Mouse (Mus musculus): ENCODE data around the gene Eef1g. TPM values are rescaled to one million over a fixed set of nuclear protein-coding genes. Genes with fewer than 3 reads are reported as not detected.

Gene Eef1g
- total RNA-seq (2021) = 100 to 1,000 TPM; 219 to 232 TPM

- intact Hi-C loops (cut with DNase I) = loop anchor here (2.0 kb wide), 1 partner anchor 14 kb away; the partner anchor contains the start of gene Tut1
Measured at GRCm38 (mm10) chr19:8966590-8967372, at the start of gene Eef1g. Gene Eef1g (plus strand): TSS chr19:8967041.

GRCm38 (mm10) chr19:8919000-8919399 is 47.8 kb upstream of the Eef1g start:
- intact Hi-C loops (cut with DNase I) = loop anchor here (2.0 kb wide), 1 partner anchor 20 kb away; the partner anchor contains the start of gene Ganab
- no peak for DNase-seq (ENCODE audit: low spot score in 2 of 2)

More at GRCm38 (mm10) chr19:8966590-8967372, at the start of gene Eef1g:
- peak; percentile 99 for DNase-seq (ENCODE audit: low spot score in 2 of 2)

DNA sequence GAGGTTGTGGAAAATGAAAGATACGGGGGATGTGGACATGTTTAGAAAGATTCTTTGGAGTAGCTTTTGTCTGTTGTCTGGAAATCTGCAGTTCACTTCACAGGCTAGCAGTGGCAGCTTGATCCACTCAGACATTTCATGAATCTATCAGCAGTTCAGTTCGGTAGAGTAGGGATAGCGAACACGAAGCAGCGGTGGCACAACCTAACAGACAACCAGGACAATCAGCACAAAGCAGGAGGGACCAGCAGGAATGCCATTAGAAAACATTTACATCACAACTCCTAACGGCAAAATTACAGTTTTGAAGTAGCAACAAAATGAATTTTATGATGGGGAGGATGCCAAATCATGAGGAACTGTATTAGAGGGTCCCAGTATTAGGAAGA is 47.2 kb upstream of the Eef1g start:
- no peak for DNase-seq (ENCODE audit: low spot score in 2 of 2)
- intact Hi-C loops (cut with DNase I) = loop anchor here (2.0 kb wide), 1 partner anchor 21 kb away; the partner anchor contains the start of gene Ganab

GRCm38 (mm10) chr19:8920073-8920736 is 46.6 kb upstream of the Eef1g start, which contains the start of gene B3gat3:
Gene B3gat3 (plus strand): TSS chr19:8920374.
- DNase-seq (ENCODE audit: low spot score in 2 of 2) = peak; percentile 96 to 97
- intact Hi-C loops (cut with DNase I) = no loop called here

GRCm38 (mm10) chr19:8920836-8921291 is 46.0 kb upstream of the Eef1g start:
- intact Hi-C loops (cut with DNase I) = no loop called here

DNA sequence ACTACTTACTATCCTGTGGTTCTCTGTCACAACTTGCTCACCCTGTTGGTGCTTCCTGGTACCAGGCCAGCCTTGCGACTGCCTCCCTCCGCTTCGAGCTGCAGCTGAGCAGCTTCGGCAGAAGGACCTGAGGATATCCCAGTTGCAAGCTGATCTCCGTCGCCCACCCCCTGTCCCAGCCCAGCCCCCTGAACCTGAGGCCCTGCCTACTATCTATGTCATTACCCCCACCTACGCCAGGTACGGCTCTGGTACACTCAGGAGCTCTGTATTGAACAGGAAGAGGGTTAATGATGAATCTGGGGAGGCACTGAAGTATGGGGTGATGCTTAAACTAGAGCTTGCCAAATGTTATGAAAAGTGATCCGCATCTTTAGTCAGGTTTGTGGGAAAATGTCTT is 45.1 kb upstream of the Eef1g start:
- intact Hi-C loops (cut with DNase I) = no loop called here
- no peak for DNase-seq (ENCODE audit: low spot score in 2 of 2)

More at GRCm38 (mm10) chr19:8920836-8921291, 46.0 kb upstream of the Eef1g start:
- DNase-seq (ENCODE audit: low spot score in 2 of 2) = no peak

GRCm38 (mm10) chr19:8926766-8927165 is 40.1 kb upstream of the Eef1g start:
- intact Hi-C loops (cut with DNase I) = no loop called here

GRCm38 (mm10) chr19:8927891-8928525 is 38.8 kb upstream of the Eef1g start:
- DNase-seq (ENCODE audit: low spot score in 2 of 2) = no peak
- intact Hi-C loops (cut with DNase I) = no loop called here

More at GRCm38 (mm10) chr19:8926766-8927165, 40.1 kb upstream of the Eef1g start:
- DNase-seq (ENCODE audit: low spot score in 2 of 2) = no peak

DNA sequence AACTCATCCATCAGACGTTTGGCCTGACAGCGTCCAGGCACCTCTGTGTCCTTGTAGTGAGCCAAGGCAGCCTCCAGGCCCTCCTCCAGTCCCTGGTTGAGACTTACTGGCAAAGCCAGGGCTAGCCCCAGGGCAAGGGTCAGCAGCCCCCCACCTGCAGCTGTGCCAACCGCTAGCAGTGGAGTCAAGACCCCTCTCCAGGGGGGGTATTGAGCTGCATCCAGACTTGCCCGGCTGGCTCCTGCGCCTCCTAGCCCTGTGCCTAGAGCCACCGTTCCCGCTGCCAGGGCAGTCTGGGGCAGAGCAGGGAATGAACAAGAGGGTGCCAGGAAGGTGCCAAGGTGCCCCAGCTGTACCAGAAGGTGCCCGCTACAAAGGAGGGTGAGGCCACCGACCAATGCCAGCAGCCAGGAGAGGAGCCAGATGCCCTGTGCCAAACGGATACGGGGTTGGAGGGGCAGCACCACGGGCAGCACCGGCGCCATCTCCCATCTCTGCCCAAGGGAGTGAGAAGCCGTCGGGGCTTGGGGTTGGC is 38.1 kb upstream of the Eef1g start:
- intact Hi-C loops (cut with DNase I) = no loop called here
- no peak for DNase-seq (ENCODE audit: low spot score in 2 of 2)

DNA sequence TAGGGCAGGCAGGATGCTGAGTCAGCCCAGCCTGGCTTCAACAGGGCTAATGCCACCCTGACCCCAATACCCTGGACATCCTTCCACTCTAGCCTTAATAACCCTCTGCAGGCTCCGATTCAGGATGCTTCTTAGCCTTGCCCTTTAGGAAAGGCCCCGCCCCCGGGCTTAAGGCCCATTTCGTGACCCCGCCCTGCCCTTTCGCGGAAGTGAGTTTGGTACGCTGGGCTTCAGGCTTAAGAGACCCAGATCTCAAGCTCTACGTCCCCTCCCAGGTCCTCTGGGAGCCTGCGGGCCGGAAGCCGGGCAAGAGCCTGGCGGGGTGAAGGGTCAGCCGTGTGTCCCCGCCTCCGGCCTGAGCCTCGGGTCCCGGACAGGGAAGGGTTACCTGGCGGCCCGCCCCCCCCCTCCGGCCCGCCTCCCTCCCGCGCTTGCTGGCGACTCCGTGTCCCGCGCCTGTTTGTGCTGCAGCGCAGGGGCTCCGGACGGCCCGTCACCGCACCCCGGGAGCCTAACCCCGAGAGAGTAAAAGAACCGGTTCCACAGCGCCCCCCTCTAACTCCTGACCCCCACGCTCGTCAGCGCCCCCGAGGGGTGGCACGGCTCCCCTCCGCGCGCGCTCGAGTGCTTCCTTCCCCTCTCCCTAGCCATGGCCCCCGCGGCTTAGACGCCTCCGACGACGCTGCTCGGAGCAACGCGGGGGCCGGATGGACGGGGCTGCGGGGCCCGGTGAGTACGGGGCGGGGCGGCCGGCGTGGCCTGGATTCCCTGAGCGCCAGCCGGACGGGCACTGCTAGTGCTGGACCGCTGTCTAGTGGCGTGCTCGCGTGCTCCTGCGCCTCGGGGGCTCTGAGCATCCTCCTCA is 37.4 kb upstream of the Eef1g start, which contains the start of the genes Rom1 and Eml3:
Gene Rom1 (minus strand): TSS at position 133 of the 865 bp plus-strand sequence.
Gene Eml3 (plus strand): TSS at position 329 of the 865 bp plus-strand sequence.
- DNase-seq (ENCODE audit: low spot score in 2 of 2) = peak; percentile 50 to 56
- intact Hi-C loops (cut with DNase I) = no loop called here

GRCm38 (mm10) chr19:8930117-8930516 is 36.7 kb upstream of the Eef1g start:
- intact Hi-C loops (cut with DNase I) = no loop called here
- no peak for DNase-seq (ENCODE audit: low spot score in 2 of 2)

GRCm38 (mm10) chr19:8930771-8931170 is 36.1 kb upstream of the Eef1g start:
- DNase-seq (ENCODE audit: low spot score in 2 of 2) = no peak
- intact Hi-C loops (cut with DNase I) = no loop called here

DNA sequence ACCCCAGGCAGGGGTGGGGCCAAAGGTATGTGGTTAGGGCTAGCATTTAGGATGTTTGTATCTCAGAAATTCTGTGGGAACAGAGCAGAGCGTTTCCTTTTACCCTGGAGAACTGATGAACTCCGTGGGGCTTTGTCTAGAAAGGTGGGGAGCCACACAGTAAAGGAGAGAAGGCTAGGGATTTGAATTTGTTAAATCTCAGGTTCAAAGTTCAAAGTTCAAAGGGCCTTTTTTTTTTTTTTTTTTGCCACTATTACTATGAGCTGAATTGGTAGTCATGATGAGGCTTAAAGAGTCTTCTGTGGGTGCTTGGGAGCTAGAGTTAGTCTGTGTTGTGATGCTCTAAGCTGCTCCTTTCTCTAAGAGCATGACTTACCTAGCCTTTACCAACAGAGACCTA is 30.1 kb upstream of the Eef1g start:
- DNase-seq (ENCODE audit: low spot score in 2 of 2) = no peak
- intact Hi-C loops (cut with DNase I) = no loop called here

GRCm38 (mm10) chr19:8940526-8941133 is 26.2 kb upstream of the Eef1g start:
- intact Hi-C loops (cut with DNase I) = loop anchor here (5.0 kb wide), 1 partner anchor 53 kb away; the partner anchor contains the start of genes 1810009A15Rik and Gm49416
- no peak for DNase-seq (ENCODE audit: low spot score in 2 of 2)

DNA sequence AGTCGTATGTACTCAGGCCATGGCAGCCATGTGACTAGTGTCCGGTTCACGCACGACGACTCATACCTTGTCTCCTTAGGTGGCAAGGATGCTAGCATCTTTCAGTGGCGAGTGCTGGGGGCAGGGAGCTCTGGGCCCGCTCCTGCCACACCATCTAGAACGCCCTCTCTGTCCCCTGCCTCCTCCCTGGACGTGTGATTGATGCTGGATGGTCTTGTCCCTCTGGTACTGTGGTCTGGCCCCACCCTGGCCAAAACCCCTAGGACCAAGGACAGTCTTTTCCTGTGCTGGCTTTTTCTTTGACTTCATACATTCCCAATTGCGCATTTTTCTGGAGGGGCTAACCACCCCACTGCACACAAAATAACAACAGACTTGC is 25.7 kb upstream of the Eef1g start:
- DNase-seq (ENCODE audit: low spot score in 2 of 2) = no peak
- intact Hi-C loops (cut with DNase I) = loop anchor here (5.0 kb wide), 1 partner anchor 54 kb away; the partner anchor contains the start of genes 1810009A15Rik and Gm49416

GRCm38 (mm10) chr19:8941515-8942217 is 25.2 kb upstream of the Eef1g start, which contains the start of gene Mta2:
Gene Mta2 (plus strand): TSS chr19:8941875.
- peak; percentile 92 to 94 for DNase-seq (ENCODE audit: low spot score in 2 of 2)
- intact Hi-C loops (cut with DNase I) = loop anchor here (5.0 kb wide), 1 partner anchor 54 kb away; the partner anchor contains the start of genes 1810009A15Rik and Gm49416

DNA sequence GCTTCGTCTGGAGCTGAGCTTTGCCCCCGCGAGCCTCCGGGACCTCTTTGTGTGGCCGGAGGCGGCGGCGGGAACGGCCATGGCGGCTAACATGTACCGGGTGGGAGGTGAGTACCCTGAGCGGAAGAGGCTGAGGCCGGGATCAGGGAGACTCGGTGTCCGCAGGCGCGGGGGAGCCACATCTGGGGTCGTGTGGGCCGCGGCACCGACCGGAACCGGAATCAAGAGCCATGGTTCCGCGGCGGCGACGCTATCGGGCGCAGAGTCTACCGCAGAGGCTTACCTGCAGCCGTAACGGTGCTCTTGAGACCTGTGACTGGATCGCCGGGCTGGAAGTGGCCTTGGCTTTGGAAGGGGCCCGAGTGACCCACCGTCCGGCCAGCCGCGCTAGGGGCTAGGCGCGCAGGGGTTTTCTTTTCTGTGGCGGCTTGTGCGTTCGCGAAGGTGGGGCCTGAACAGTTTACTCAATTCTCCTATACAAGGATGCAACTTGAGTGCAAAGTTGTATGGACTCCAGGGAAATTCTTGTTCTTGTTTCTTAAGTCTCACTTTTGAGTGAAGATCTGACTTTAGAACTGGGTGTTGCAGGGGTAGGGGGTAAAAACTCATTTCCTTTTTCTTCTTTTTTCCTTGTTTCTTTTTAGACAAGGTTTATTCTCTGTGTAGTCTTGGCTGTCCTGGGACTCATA is 24.4 kb upstream of the Eef1g start:
- peak in 1 of 2 experiments; percentile 71 for DNase-seq (ENCODE audit: low spot score in 2 of 2)
- intact Hi-C loops (cut with DNase I) = loop anchor here (5.0 kb wide), 1 partner anchor 55 kb away; the partner anchor contains the start of genes 1810009A15Rik and Gm49416
